Mouse (Mus musculus) frontal cortex, postnatal 36 days (tissue): ENCODE measurements at regions not wholly inside any gene's neighbourhood (a gene's known extent, or its start where the extent isn't known, plus 50 kb on each side); places are given as distances from the start of the nearest gene placed in this dataset.
A peak's percentile ranks its signal among the peaks of the same experiment; 100 is the strongest.

Experiments
- DNase-seq, 2 experiments: peaks; one replicate each; pipeline ENCODE4 v3.0.0; 2022; ENCODE audit warnings: low spot score in 2 of 2

DNA sequence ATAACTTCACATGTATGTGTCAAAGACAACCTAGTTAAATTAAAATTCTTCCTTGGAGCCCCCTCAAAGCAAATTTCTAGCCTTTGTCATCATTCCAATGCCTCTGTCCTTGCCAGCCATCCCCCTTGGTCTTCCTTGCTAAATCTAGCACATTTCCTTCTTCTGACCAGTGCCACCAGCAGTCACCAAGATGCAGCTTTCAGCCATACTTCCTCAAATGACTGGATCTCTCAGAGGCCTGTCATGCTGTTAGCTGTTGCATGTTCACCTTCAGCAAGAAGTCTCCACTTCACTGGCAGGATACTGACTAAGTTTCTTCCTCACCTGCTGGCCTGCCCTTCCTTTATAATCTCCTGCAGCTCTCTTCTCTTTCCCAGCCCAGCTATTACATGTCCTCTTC, 261.3 kb downstream of the Pik3r1 start:
- no peak for DNase-seq

- no peak for DNase-seq
Measured at GRCm38 (mm10) chr13:101505054-101505453, 263.0 kb downstream of the Pik3r1 start.

DNA sequence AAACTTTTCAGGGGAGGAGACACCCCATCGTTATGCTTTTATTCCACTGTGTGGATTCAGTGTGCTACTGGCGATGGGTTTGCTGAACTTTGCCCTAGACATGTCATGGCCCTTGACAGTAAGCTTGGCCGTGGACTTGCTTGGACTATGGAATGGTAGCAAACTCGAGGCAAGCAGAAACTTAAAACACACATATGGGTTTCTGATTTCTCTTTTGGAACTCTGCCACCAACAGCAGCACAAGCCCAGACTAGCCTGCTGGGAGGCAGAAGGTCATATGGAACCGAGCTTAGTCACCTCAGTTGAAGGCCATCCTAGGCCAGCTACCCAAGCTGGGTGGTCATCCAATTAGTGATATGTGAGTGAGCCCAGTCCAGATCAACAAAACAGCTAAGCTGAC, 263.8 kb downstream of the Pik3r1 start:
- no peak for DNase-seq

DNA sequence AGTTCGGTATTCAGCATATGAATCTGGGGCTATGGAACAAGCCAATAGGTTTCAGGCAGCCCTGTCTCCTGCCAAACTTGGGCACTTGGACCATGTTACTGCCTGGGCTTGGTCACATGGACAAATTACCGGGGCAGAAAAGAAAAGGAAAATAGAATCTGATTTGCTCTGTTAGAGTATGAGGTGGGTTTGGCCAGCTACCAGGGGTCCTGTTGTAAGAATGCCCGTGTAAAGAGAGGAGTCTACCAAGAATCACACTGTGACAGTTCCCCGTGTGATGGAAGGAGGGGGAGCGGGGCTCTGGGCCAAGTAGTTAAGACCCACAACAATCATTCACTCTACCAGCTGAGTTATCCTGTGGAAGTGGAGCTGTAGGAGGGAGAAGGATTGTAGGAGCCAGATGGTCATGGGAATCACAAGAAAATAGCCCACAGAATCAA, 266.2 kb downstream of the Pik3r1 start:
- DNase-seq, result no peak

GRCm38 (mm10) chr13:101501061-101501460, 267.0 kb downstream of the Pik3r1 start:
- no peak for DNase-seq

DNA sequence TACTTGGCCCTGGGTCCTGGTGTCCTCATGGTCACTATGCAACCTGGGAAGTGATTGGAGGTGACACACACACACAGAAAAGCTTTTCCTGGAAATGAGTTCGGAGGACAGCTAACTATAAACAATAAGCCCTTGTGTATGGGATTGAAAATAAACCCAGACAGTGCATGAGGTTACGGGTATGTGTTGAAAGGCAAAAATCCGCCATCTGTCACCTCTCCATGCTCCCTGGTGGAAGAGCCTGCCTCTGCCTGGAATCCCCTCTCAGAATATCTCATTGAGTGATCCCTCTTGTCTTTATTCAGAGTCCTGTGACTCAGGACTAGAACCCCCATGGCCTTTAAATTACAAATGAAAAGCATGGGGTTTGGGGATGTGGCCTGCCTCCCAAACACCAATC, 276.2 kb downstream of the Pik3r1 start:
- no peak for DNase-seq

GRCm38 (mm10) chr13:101490961-101491360, 277.1 kb downstream of the Pik3r1 start:
- peak; percentile 56 to 86 for DNase-seq

DNA sequence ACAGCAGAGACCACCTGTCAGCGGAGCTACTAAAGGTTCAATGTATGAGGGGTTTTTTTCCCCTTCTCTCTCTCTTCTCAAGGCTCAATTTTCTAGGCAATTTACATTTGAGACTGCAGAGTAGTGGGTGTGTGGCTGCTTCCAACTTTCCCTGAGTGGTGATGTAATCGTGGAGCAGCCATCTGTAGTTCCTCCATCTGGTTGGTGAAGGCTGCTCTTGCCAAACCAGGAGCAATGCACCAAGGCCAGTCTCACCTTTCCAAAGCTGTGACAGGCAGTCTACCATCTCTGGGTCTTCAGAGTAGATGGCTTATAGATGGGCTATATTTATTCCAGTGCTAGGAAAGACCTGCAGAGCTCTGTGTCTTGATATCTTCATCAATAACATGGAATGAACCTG, 280.4 kb downstream of the Pik3r1 start:
- DNase-seq, result peak; percentile 77 to 89

GRCm38 (mm10) chr13:101485823-101486222, 282.2 kb downstream of the Pik3r1 start:
- no peak for DNase-seq

DNA sequence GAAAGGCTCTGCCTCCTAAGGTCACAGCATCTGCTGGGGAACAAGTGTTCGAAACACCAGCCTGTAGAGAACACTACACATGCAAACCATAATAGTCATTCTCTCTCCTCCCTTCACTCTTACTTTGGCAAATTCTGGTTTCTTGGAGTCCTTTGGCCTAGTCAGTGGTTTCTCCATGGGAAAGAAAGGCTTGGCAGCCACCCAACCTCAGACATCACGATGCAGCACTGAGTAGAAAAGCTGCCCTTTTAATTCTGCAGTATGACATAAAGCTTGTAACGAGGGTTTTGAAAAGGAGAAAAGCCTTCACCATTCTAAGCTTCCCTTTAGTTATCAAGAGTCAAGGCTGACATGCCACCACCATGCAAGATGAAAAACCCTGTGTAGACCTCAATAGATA, 284.2 kb downstream of the Pik3r1 start:
- DNase-seq, result no peak

- no peak for DNase-seq
Measured at GRCm38 (mm10) chr13:101481551-101482184, 286.3 kb downstream of the Pik3r1 start.

GRCm38 (mm10) chr13:101479297-101479652, 288.7 kb downstream of the Pik3r1 start:
- no peak for DNase-seq

DNA sequence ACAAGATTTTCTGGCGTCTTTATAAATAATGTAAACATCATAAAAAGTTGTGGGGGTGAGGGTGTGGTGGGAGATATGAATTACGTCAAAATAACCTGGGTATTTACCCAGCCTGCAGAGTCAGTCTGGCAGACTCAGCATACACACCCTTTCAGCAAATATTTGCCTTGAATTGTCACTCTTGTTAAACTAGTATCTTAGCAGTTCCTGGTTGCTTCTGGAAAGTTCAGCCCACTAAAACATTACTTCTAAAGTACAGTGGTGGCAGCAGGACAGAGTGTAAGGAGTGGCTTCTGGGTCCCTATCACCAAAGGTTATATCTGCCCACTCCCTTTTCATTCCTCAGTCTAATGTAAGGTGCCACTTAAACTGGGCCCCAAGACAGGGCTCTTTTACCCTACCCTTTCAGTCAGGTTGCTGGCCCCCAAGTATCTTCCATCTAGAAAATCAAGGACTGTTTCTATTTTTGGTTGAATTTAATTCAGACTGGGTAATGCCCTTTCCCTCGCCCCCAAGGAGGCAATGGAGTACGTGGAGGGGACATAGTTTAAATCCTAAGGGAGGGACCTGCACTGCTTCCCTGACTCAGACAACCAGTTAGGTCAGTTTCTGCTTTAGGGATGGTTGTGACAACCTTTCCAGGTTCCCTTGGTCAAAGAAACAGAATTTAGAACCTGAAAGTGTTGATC, 289.3 kb downstream of the Pik3r1 start:
- DNase-seq, result no peak

DNA sequence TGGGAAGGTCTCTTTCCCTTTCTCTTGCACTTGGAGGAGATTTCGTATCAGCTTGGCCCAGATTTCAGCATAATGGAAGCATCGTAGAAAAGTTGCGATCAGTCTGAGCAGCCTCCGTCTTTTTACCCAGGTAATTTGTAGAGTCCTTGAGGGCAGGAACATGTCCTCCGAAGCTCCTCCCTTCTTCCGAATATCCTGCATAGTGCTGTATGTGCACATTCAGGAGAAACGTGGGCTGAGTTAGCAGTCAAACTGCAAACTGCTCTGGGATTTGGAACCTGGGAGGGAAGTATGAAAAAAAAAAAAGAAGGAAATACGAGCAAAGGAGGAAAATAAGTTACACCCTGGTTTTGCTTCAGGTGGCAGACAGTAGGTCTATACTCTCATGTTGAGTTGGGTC, 294.7 kb downstream of the Pik3r1 start:
- DNase-seq, result no peak

DNA sequence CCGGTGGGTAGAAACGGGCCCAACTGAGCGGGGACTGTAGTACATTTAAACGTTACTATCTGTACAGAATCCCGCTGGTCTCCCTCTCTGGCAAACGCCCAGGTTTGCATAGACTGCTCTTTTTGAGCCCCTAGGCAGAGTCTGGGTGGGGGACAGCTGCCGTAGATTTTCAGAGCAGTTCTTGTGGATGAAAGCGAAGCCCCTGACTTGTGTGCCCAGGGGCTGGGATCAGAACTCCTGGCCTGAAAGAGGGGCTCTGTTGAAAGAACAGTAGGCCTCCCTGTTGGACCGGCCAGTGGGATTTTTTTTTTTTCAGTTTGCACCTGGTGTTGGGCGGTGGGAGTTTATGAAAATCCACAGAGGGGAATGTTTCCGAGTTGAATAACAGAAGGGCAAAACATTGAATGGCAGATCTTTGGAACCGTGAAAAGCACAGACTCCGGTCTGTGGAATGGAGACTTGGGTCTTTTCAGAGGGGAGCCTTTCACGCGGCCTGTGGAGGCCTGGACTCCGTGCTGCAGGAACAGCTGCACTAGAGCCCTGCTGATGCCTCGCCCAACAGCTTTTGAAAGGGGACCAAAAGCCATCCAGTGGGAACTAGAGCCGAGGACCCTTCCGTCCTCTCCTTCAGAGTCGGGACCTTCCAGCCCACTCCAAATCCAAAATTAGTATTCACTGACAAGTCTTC, 297.3 kb downstream of the Pik3r1 start:
- no peak for DNase-seq

DNA sequence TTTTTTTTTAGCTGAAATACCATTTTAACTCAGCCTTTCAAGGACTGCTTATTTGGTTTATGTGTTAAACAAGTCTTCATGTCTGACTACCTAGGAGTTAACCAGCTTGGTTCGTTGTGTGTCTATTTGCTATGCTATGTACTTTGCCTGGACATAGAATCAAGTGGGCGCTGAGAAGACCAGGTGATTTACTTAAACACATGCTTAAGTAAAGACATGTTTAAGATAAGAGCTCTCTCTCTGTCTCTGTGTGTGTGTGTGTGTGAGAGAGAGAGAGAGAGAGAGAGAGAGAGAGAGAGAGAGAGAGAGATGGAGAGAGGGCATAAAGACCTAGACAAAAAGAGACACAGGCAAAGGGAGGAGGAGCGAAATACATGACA, 302.3 kb downstream of the Pik3r1 start:
- DNase-seq, result no peak

GRCm38 (mm10) chr13:101464928-101465747, 302.9 kb downstream of the Pik3r1 start:
- DNase-seq, result no peak

DNA sequence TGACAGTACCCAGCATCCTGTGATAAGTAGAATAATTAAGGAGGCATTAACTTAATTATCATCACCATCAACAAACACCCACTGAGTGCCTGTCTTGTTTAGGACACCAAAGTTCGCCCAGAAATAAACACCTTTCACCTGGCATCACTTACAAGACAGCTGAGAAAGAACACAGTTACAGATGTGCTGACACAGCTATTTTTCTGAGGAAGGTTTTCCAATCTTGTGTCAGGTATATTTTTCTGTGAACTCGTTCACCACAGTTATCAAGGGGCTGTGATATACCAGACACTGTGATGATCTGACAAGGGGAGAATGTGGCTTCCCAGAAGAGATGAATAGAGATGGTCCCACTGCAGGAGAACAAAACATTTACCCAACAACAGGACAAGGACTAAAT, 311.1 kb downstream of the Pik3r1 start:
- no peak for DNase-seq

DNA sequence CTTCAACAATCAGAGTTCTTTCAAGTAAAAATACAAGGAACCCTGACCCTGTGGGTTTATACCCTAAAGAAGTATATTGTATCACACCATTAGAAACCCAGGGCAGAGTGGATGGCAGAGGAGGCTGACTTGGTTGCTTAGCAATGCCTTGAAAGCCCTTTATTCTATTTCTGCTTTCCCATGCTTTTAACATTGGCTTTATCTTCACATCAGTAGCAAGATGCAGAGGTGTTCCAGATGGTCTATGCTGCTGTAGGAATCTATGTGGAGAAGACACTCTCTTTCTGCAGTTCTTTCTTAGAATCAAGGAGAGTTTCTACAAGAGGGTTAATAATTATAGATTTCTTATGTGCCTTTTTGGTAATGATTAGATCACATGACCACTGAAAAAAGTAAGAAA, 313.7 kb downstream of the Pik3r1 start:
- no peak for DNase-seq

GRCm38 (mm10) chr13:101450501-101450900, 317.5 kb downstream of the Pik3r1 start:
- DNase-seq, result peak; percentile 41 to 75

DNA sequence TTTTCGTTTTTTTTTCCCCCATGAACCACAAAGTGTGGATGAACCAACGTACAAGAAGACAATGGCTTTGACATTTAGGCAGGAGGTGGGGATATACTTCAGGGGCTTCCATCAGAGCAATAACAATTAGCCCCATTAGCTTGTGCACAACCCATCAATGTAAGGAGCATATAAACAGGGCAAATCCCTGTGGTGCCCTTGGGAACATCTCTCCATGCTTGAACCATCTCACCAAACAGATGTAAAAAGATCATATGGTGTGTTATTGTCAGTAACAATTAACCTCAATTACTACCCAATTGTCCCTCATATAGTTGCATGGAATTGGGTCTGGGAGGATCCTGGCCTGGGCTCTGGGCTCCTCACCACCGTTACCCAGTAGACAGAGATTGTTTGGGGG, 328.5 kb downstream of the Pik3r1 start:
- DNase-seq, result no peak

DNA sequence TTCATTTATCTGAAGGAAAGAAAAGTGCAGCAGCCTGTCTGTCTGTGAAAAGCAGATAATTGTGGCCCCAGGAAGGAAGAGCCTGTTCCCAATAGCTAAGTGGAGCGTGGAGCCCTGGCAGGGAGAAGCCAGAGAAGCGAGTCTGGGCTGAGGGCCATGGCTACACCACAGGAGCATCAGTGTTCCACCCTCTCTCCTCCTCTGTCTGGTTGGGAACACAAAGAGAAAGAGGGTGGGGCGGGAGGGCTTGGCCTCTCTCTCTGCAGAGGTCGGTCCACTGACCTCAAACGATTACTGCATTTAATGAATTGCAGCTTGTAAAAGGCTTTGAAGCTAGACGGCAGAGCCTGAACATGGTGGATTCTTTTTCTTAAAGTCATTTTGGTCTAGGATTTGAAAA, 329.0 kb downstream of the Pik3r1 start:
- no peak for DNase-seq
